Mouse (Mus musculus): ENCODE measurements around the gene Dicer1. TPM values are rescaled to one million over a fixed set of nuclear protein-coding genes. Genes with fewer than 3 reads are reported as not detected.

Gene Dicer1
- polyA plus RNA-seq, 1 experiment from 2014 or later = 24.6 TPM

DNA sequence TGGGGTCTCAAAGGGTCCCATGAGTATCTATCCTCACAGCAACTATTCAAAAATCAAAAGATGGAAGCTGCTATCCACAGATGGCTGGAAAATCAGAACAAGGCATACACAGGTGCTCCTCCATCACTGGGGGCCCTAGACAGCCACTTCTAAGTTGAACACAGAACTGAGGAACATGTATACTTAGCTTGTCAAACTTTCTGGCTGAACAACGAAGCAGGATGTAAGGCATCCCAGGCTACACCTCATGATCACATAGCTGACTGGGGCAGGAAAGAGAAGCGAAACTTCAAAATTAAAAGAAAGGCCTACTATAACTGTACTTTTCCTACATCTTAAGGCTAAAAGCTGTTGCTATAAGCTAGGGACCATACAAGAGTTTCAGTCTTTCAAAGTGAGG is 2.8 kb downstream of the Dicer1 start:
- Histone ChIP-seq H3K9me3 (ENCODE audit: control insufficient read depth, low read length) (no peaks in the 10 kb centered on the region), H3K27ac (ENCODE audit: low read depth) (no peak overlapping the region), H3K27me3 (replicated peaks; ENCODE audit: control insufficient read depth, insufficient read depth, low read length) (no peaks in the 10 kb centered on the region), H3K36me3 (ENCODE audit: control insufficient read depth, insufficient read depth, low read length) (peaks cover 10% of the 10 kb centered on the region; the same call in 1 of the 2 replicates), H3K4me1 (replicated peaks; ENCODE audit: control insufficient read depth, insufficient read depth, low read length) (peaks cover 36% of the 10 kb centered on the region), H3K9ac (ENCODE audit: low read length) (no peak overlapping the region), H3K4me3 (ENCODE audit: low read depth, low read length) (no peak overlapping the region), H3K4me2 (ENCODE audit: low read length) (no peak overlapping the region)
- DNase-seq (ENCODE audit: low spot score) = no peak
- 50% methylated on average over 2 of the region's 2 CpGs for WGBS
- ATAC-seq (replicated peaks; ENCODE audit: low FRiP score, low TSS enrichment, low read depth) = no peak

DNA sequence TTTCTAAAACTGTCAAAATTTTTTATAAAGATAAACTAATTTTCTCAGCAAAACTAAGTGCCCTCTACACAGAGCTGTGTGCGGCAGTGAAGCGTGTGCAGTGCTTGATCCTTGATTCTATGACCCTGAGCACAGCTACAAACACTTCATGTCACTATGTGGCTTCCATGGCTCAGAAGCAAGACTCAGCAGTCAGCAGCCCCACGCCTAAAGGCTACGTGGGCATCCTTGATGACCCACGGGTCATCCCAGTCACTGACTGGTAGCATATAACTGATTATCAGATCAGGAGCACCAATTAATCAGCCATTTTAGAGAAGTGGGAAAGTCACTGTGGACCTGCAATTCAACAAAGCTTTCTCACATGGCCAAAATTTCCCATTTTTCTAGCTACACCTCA is 4.5 kb downstream of the Dicer1 start:
- no peak overlapping the region for H3K4me2 ChIP-seq (ENCODE audit: low read length)
- H3K4me1 ChIP-seq (replicated peaks; ENCODE audit: control insufficient read depth, insufficient read depth, low read length) = peaks cover 33% of the 10 kb centered on the region
- no peak overlapping the region for H3K9ac ChIP-seq (ENCODE audit: low read length)
- H3K36me3 ChIP-seq (ENCODE audit: control insufficient read depth, insufficient read depth, low read length) = peaks cover 10% of the 10 kb centered on the region; the same call in 1 of the 2 replicates
- H3K4me3 ChIP-seq (ENCODE audit: low read depth, low read length) = no peak overlapping the region
- no peaks in the 10 kb centered on the region for H3K9me3 ChIP-seq (ENCODE audit: control insufficient read depth, low read length)
- 90% methylated on average over 5 of the region's 5 CpGs for WGBS
- ATAC-seq (replicated peaks; ENCODE audit: low FRiP score, low TSS enrichment, low read depth) = no peak
- no peaks in the 10 kb centered on the region for H3K27me3 ChIP-seq (replicated peaks; ENCODE audit: control insufficient read depth, insufficient read depth, low read length)
- no peak for DNase-seq (ENCODE audit: low spot score)
- H3K27ac ChIP-seq (ENCODE audit: low read depth) = no peak overlapping the region

DNA sequence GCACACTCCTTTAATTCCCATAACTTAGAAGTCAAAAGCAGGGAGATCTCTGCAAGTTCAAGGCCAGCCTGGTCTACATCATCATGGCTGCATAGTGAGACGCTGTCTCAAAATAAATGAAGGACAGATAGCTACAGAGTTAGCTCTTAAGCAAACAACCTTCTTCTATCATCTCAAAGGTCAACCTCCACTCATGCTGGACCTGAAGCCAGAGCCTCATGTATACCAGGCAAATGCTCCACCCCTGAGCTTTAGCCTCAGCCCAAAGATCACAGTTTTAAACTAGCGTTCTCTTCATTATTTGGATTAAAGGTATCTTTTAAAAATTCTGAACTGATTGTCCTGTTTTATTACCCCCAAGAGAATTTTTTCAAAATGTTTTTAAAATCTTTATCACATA is 5.2 kb downstream of the Dicer1 start:
- no peak overlapping the region for H3K9ac ChIP-seq (ENCODE audit: low read length)
- no peak for DNase-seq (ENCODE audit: low spot score)
- no peak overlapping the region for H3K4me3 ChIP-seq (ENCODE audit: low read depth, low read length)
- ATAC-seq (replicated peaks; ENCODE audit: low FRiP score, low TSS enrichment, low read depth) = no peak
- no peaks in the 10 kb centered on the region for H3K9me3 ChIP-seq (ENCODE audit: control insufficient read depth, low read length)
- WGBS = 90% methylated on average over 2 of the region's 2 CpGs
- H3K4me1 ChIP-seq (replicated peaks; ENCODE audit: control insufficient read depth, insufficient read depth, low read length) = peaks cover 35% of the 10 kb centered on the region
- H3K4me2 ChIP-seq (ENCODE audit: low read length) = no peak overlapping the region
- H3K27ac ChIP-seq (ENCODE audit: low read depth) = no peak overlapping the region
- H3K27me3 ChIP-seq (replicated peaks; ENCODE audit: control insufficient read depth, insufficient read depth, low read length) = no peaks in the 10 kb centered on the region
- peaks cover 10% of the 10 kb centered on the region; the same call in 1 of the 2 replicates for H3K36me3 ChIP-seq (ENCODE audit: control insufficient read depth, insufficient read depth, low read length)

DNA sequence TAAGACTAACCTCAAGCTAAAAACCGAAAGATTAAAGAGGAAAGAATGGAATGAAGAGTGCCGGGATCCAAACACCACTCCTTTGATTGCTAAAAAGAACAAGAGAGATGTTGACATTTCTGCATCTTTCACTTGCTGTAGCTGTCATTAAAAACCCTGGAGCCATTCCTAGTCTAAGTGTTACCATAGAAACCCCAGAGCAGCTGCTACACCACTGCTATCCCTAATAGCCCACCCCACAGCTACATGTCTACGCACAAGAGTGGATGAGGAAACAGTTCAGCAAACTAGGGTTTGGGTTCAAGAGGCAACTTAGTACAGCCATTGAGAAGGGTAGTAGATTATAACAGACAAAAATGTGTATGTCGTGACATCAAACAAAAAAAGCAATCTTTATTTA is 8.1 kb downstream of the Dicer1 start:
- 84% methylated on average over 4 of the region's 4 CpGs for WGBS
- no peak overlapping the region for H3K9ac ChIP-seq (ENCODE audit: low read length)
- DNase-seq (ENCODE audit: low spot score) (no peak), ATAC-seq (replicated peaks; ENCODE audit: low FRiP score, low TSS enrichment, low read depth) (no peak)
- no peak overlapping the region for H3K4me2 ChIP-seq (ENCODE audit: low read length)
- H3K27me3 ChIP-seq (replicated peaks; ENCODE audit: control insufficient read depth, insufficient read depth, low read length) = no peaks in the 10 kb centered on the region
- no peak overlapping the region for H3K4me3 ChIP-seq (ENCODE audit: low read depth, low read length)
- H3K36me3 ChIP-seq (ENCODE audit: control insufficient read depth, insufficient read depth, low read length) = peaks cover 4% of the 10 kb centered on the region; the same call in 1 of the 2 replicates
- H3K4me1 ChIP-seq (replicated peaks; ENCODE audit: control insufficient read depth, insufficient read depth, low read length) = peaks cover 17% of the 10 kb centered on the region
- H3K9me3 ChIP-seq (ENCODE audit: control insufficient read depth, low read length) = no peaks in the 10 kb centered on the region
- no peak overlapping the region for H3K27ac ChIP-seq (ENCODE audit: low read depth)

DNA sequence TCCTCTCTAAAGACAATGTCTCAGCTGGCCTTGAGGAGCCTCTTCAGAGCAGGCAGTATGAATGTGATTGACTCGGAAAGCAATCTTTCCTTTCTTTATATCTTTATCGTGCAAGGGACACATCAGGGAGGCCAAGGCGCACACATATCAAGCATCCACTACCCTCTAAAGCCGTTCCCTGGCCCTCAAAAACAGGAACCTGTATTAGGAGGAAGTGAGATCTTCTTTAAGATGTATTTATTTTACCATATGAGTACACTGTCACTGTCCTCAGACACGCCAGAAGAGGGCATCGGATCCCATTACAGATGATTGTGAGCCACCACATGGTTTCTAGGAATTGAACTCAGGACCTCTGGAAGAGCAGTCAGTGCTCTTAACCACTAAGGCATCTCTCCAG is 9.5 kb downstream of the Dicer1 start:
- WGBS = 73% methylated on average over 6 of the region's 6 CpGs
- no peak for DNase-seq (ENCODE audit: low spot score)

DNA sequence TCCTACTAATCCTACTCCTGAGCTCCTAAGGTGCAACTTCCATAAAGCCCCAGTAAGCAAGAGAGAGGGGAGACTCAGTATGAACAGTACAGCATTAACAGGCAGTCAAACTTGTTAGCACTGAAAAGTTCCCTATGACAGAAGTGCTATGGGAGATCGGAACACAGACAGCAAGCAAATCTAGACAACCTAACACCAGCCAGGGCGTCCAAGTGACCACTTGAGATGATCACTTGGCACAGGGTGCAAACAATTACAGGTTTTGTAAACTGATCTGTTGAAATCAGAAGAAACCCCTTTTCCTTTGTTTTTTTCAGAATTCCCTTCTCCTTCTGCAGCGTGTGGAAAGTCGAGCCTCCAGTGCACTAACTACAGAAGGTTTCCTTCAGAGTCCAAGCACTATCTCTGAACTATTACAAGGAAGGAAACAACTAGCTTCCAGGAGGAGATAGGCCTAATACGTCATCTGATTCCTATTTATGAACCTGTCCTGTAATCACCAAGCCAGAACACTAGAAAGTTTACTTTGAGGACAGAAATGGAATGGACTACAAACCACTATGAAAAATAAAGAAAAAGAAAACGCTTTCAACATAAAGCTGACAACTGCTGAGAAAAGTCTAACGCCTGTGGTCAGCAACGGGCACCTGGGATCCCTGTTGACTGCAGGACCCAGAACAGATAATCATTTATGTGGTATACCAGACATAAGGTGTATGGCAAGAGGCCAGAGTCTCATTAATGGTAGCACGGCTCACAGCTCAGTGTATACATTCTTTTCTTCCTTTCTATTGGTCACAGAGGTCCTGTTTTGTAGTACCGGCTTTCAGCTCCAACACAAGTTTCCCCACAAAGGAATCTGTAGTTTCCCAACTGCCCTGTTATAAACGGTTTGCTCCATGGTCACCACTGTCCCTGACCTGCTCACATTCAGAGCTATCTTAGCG is 10.6 kb downstream of the Dicer1 start:
- WGBS = 44% methylated on average over 12 of the region's 12 CpGs
- no peaks in the 10 kb centered on the region for H3K27me3 ChIP-seq (replicated peaks; ENCODE audit: control insufficient read depth, insufficient read depth, low read length)
- no peak for ATAC-seq (replicated peaks; ENCODE audit: low FRiP score, low TSS enrichment, low read depth)

More for the DNA sequence above, 9.5 kb downstream of the Dicer1 start:
- no peak overlapping the region for H3K9ac ChIP-seq (ENCODE audit: low read length)
- no peaks in the 10 kb centered on the region for H3K9me3 ChIP-seq (ENCODE audit: control insufficient read depth, low read length)
- no peaks in the 10 kb centered on the region for H3K27me3 ChIP-seq (replicated peaks; ENCODE audit: control insufficient read depth, insufficient read depth, low read length)
- H3K27ac ChIP-seq (ENCODE audit: low read depth) = no peak overlapping the region
- no peak overlapping the region for H3K4me2 ChIP-seq (ENCODE audit: low read length)
- H3K4me3 ChIP-seq (ENCODE audit: low read depth, low read length) = no peak overlapping the region
- H3K36me3 ChIP-seq (ENCODE audit: control insufficient read depth, insufficient read depth, low read length) = 0 out of 2 replicates have a peak, but pooled peaks cover 5% of the 10 kb centered on the region
- H3K4me1 ChIP-seq (replicated peaks; ENCODE audit: control insufficient read depth, insufficient read depth, low read length) = peaks cover 8% of the 10 kb centered on the region
- no peak for ATAC-seq (replicated peaks; ENCODE audit: low FRiP score, low TSS enrichment, low read depth)

DNA sequence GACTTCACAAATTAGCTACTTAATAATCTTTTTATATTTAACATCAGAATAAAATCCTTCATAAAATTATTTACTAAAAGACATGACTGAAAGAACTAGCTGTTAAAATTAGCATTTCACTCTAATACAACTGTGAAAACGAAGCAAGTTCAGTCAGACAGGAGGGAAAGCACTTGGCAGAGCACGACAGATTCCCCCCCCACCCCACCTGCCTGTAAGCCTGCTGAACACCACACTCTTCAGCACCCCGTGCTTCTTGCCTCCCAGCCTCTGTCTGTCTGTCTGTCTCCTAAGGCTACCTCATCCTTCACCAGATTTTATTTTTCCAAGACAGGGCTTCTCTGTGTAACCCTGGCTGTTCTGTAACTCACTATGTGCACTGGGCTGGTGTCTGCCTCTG is 12.8 kb downstream of the Dicer1 start:
- Histone ChIP-seq H3K36me3 (ENCODE audit: control insufficient read depth, insufficient read depth, low read length) (peaks cover 21% of the 10 kb centered on the region; the same call in 1 of the 2 replicates), H3K9me3 (ENCODE audit: control insufficient read depth, low read length) (no peaks in the 10 kb centered on the region), H3K4me3 (ENCODE audit: low read depth, low read length) (no peak overlapping the region), H3K9ac (ENCODE audit: low read length) (no peak overlapping the region), H3K27ac (ENCODE audit: low read depth) (no peak overlapping the region), H3K27me3 (replicated peaks; ENCODE audit: control insufficient read depth, insufficient read depth, low read length) (no peaks in the 10 kb centered on the region), H3K4me1 (replicated peaks; ENCODE audit: control insufficient read depth, insufficient read depth, low read length) (peaks cover 8% of the 10 kb centered on the region), H3K4me2 (ENCODE audit: low read length) (no peak overlapping the region)
- DNase-seq (ENCODE audit: low spot score) (no peak), ATAC-seq (replicated peaks; ENCODE audit: low FRiP score, low TSS enrichment, low read depth) (no peak)
- 60% methylated on average over 3 of the region's 3 CpGs for WGBS

More for the DNA sequence above, 10.6 kb downstream of the Dicer1 start:
- Histone ChIP-seq H3K4me1 (replicated peaks; ENCODE audit: control insufficient read depth, insufficient read depth, low read length) (peaks cover 8% of the 10 kb centered on the region), H3K4me2 (ENCODE audit: low read length) (no peak overlapping the region), H3K9me3 (ENCODE audit: control insufficient read depth, low read length) (no peaks in the 10 kb centered on the region), H3K9ac (ENCODE audit: low read length) (no peak overlapping the region), H3K36me3 (ENCODE audit: control insufficient read depth, insufficient read depth, low read length) (0 out of 2 replicates have a peak, but pooled peaks cover 6% of the 10 kb centered on the region), H3K27ac (ENCODE audit: low read depth) (no peak overlapping the region), H3K4me3 (ENCODE audit: low read depth, low read length) (no peak overlapping the region)
- DNase-seq (ENCODE audit: low spot score) = no peak

DNA sequence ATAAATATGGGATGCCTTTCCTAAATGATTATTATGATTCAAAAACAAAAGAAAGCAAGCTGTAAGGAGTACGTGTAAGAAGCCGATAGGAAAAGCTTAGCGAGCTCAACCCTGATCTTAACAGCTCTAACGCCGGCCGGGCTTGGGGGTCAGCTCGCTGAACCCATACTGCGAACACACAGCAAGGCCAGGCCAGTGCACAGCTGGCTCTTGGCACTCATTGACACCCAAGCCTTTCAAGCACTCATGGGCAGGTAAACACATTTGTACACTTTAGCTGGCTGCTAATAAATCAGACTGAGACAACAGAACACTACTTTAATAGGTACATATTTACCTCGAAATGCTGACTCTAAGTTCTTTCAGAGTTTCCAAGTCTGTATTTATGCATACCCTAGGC is 13.3 kb downstream of the Dicer1 start:
- no peak overlapping the region for H3K4me3 ChIP-seq (ENCODE audit: low read depth, low read length)
- H3K36me3 ChIP-seq (ENCODE audit: control insufficient read depth, insufficient read depth, low read length) = peaks cover 21% of the 10 kb centered on the region; the same call in 1 of the 2 replicates
- DNase-seq (ENCODE audit: low spot score) (no peak), ATAC-seq (replicated peaks; ENCODE audit: low FRiP score, low TSS enrichment, low read depth) (no peak)
- H3K4me2 ChIP-seq (ENCODE audit: low read length) = no peak overlapping the region
- H3K27me3 ChIP-seq (replicated peaks; ENCODE audit: control insufficient read depth, insufficient read depth, low read length) = no peaks in the 10 kb centered on the region
- 60% methylated on average over 9 of the region's 9 CpGs for WGBS
- no peak overlapping the region for H3K9ac ChIP-seq (ENCODE audit: low read length)
- H3K27ac ChIP-seq (ENCODE audit: low read depth) = no peak overlapping the region
- no peaks in the 10 kb centered on the region for H3K9me3 ChIP-seq (ENCODE audit: control insufficient read depth, low read length)
- peaks cover 8% of the 10 kb centered on the region for H3K4me1 ChIP-seq (replicated peaks; ENCODE audit: control insufficient read depth, insufficient read depth, low read length)
